Mouse (Mus musculus) inflammation-experienced regulatory T-cells, adult 16 weeks (primary cell): ENCODE data around the gene Susd1. TPM values are rescaled to one million over a fixed set of nuclear protein-coding genes. Genes with fewer than 3 reads are reported as not detected.

Source experiments
- polyA plus RNA-seq: library from polyadenylated mRNA; unstranded; fragments of 100-300 nt; shearing (Covaris generic); gene quantifications from one replicate; pipeline ENCODE4 v1.2.1, GENCODE M21; 2017

Susd1 gene
- 4.7 TPM for polyA plus RNA-seq

DNA sequence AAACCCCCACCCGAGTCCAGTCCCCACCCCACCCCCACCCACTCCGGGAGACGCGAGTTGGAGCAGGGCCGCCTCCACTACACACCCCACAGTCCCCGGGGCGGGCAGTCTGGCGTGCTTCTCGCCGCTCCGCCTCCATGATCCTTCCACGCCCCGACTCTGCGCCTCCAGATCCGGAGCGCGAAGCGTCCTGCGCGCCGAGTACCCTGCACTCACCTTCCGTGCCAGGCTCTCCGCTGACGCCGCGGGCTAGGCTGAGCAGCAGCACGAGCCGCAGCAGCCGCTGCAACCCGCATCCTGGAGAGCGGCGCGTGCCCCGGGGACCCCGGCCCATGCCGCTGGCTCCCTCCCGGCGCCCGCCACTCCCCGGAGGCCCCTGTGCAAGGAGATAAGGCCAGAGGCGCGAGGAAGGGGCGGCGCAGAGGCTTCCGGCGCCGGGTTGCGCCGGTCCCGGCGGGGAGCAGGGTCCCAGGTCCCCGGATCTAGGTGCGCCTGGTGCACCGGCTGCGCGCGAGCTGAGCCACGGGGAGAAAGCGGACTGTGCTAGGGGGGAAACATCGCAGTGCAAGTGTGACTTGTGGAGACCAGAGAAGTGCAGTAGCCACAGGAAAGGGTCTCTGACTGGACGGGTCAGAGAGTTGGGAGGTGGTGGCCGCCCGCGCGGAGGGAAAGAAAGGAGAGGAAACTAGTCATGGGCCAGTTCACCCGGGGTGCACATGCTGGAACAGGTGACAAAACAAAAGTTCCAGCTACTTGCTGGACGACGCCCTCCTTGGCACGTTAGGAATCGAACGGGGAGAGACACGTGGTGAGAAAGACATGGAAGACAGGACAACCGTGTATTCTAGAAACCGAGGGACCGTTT, at the start of gene Susd1:
Gene Susd1 (minus strand): TSS at position 644 of the 865 bp plus-strand sequence.

Other genes starting within 250 kb of the Susd1 start
- 14.9 TPM for gene Ugcg, start 249.4 kb downstream of the Susd1 start, polyA plus RNA-seq
- gene Ptbp3, start 110.7 kb upstream of the Susd1 start, polyA plus RNA-seq = 189 TPM
- gene Hsdl2, start 142.9 kb upstream of the Susd1 start, polyA plus RNA-seq = 41.6 TPM
- 10.1 TPM for gene E130308A19Rik, start 187.6 kb upstream of the Susd1 start, polyA plus RNA-seq